Mouse (Mus musculus) heart, postnatal 14 days (tissue): ENCODE data around the gene Fancg. TPM values are rescaled to one million over a fixed set of nuclear protein-coding genes. Genes with fewer than 3 reads are reported as not detected.
"Not testable (repeated sequence)": the region's sequence is repeated elsewhere in the genome, so short reads cannot be mapped to it uniquely, and the experiment has no call there.

ENCODE experiments used
- DNase-seq, 2 experiments: peaks; one replicate each; pipeline ENCODE4 v3.0.0; 2021 to 2022
- intact Hi-C: fragments of 180-260 bp; cut with DNase I; formaldehyde crosslinking; loops from one replicate; pipeline ENCODE4 v1.15.1; 2025
- total RNA-seq, 2 experiments: library from RNA; stranded (reverse); gene quantifications; 2 replicates each; pipeline ENCODE4 v1.2.3; 2021

The Fancg gene
- total RNA-seq, 2 experiments from 2014 or later, result 4.7 to 4.8 TPM

GRCm38 (mm10) chr4:43002756-43003439, 7.4 kb downstream of the Fancg start:
- no peak for DNase-seq
- intact Hi-C loops, result no loop called here

GRCm38 (mm10) chr4:43001272-43001671, 9.0 kb downstream of the Fancg start:
- intact Hi-C loops, result no loop called here
- no peak for DNase-seq

GRCm38 (mm10) chr4:43000141-43000986, 9.9 kb downstream of the Fancg start, which contains the start of gene Vcp:
Gene Vcp (minus strand): TSS chr4:43000507.
- intact Hi-C loops, result not testable (repeated sequence)
- DNase-seq, result peak; percentile 98

- intact Hi-C loops, result no loop called here
- DNase-seq, result peak; percentile 77 to 79
Measured at GRCm38 (mm10) chr4:42999451-43000140, 10.7 kb downstream of the Fancg start.

- intact Hi-C loops, result no loop called here
- no peak for DNase-seq
Measured at GRCm38 (mm10) chr4:42998022-42998421, 12.3 kb downstream of the Fancg start.

- no peak for DNase-seq
- intact Hi-C loops, result no loop called here
Measured at GRCm38 (mm10) chr4:42988296-42988695, 22.0 kb downstream of the Fancg start.

- intact Hi-C loops, DNase-seq: not testable (repeated sequence)
Measured at GRCm38 (mm10) chr4:42980467-42980866, 29.8 kb downstream of the Fancg start.

GRCm38 (mm10) chr4:42978062-42978461, 32.2 kb downstream of the Fancg start:
- intact Hi-C loops, result no loop called here
- no peak for DNase-seq

- no peak for DNase-seq
- intact Hi-C loops, result no loop called here
Measured at GRCm38 (mm10) chr4:42973868-42974267, 36.4 kb downstream of the Fancg start.

GRCm38 (mm10) chr4:42972952-42973351, 37.4 kb downstream of the Fancg start:
- intact Hi-C loops, result no loop called here
- DNase-seq, result no peak

GRCm38 (mm10) chr4:42969304-42969703, 41.0 kb downstream of the Fancg start, which contains the start of gene 1700022I11Rik:
Gene 1700022I11Rik (plus strand): TSS chr4:42969604.
- intact Hi-C loops, result no loop called here
- DNase-seq, result no peak

- DNase-seq, result peak in 1 of 2 experiments; percentile 54
Measured at GRCm38 (mm10) chr4:42965039-42965719, 45.1 kb downstream of the Fancg start.

GRCm38 (mm10) chr4:42963480-42963879, 46.8 kb downstream of the Fancg start:
- DNase-seq, result no peak
- intact Hi-C loops, result no loop called here

More at GRCm38 (mm10) chr4:42965039-42965719, 45.1 kb downstream of the Fancg start:
- intact Hi-C loops, result loop anchor here (1.0 kb wide), 1 partner anchor 88 kb away; no protein-coding TSS in a partner anchor

GRCm38 (mm10) chr4:42961592-42961991, 48.7 kb downstream of the Fancg start:
- DNase-seq, result peak; percentile 61 to 70
- intact Hi-C loops, result no loop called here

GRCm38 (mm10) chr4:42959382-42959781, 50.9 kb downstream of the Fancg start:
- DNase-seq, result no peak
- intact Hi-C loops, result no loop called here

GRCm38 (mm10) chr4:42958942-42959341, 51.4 kb downstream of the Fancg start:
- intact Hi-C loops, result no loop called here
- no peak for DNase-seq

- no peak for DNase-seq
- intact Hi-C loops, result no loop called here
Measured at GRCm38 (mm10) chr4:42957979-42958378, 52.3 kb downstream of the Fancg start.

GRCm38 (mm10) chr4:42957306-42957705, 53.0 kb downstream of the Fancg start:
- no peak for DNase-seq
- intact Hi-C loops, result no loop called here

- DNase-seq, result no peak
Measured at GRCm38 (mm10) chr4:42956581-42956980, 53.7 kb downstream of the Fancg start.

GRCm38 (mm10) chr4:42955200-42955599, 55.1 kb downstream of the Fancg start:
- intact Hi-C loops, result no loop called here
- no peak for DNase-seq

More at GRCm38 (mm10) chr4:42956581-42956980, 53.7 kb downstream of the Fancg start:
- intact Hi-C loops, result no loop called here
